Mouse (Mus musculus) bone marrow, adult 2 months (tissue): Measurements from ENCODE around the gene Caprin1. TPM values are rescaled to one million over a fixed set of nuclear protein-coding genes. Genes with fewer than 3 reads are reported as not detected.

Source experiments
- H3K27ac ChIP-seq: fragments of 200-500 bp; 2 replicates; pipeline ENCODE4 v1.5.1; 2012; ENCODE audit warnings: low read depth, mild to moderate bottlenecking, control low read depth, inconsistent platforms, low read length; ENCODE audit not compliant: control insufficient read depth, poor library complexity, insufficient read depth
- H3K4me1 ChIP-seq: fragments of 200-500 bp; 2 replicates; pipeline ENCODE4 v1.6.1; 2011; ENCODE audit warnings: low read length; ENCODE audit not compliant: control insufficient read depth, insufficient read depth
- H3K4me3 ChIP-seq: fragments of 200-500 bp; replicated peaks from 2 replicates; pipeline ENCODE3; 2011; ENCODE audit warnings: mild to moderate bottlenecking, low read depth, low read length, control low read depth; ENCODE audit not compliant: control insufficient read depth
- CTCF ChIP-seq: fragments of 200-500 bp; IDR thresholded peaks from 2 replicates; pipeline ENCODE4 v1.5.1; 2011; ENCODE audit warnings: low read length, control low read depth; ENCODE audit not compliant: control insufficient read depth, insufficient read depth
- POLR2A ChIP-seq: fragments of 200-500 bp; IDR thresholded peaks from 2 replicates; pipeline ENCODE4 v1.6.1; 2011; ENCODE audit warnings: low read depth, mild to moderate bottlenecking, control low read depth, low read length, borderline replicate concordance; ENCODE audit not compliant: control insufficient read depth
- WGBS: fragments of 180-500 bp; shearing (Covaris S2); methylation state at CpG from one replicate; pipeline ENCODE4 v1.1.7; 2018; 5-methylcytosine and 5-hydroxymethylcytosine counted together
- polyA plus RNA-seq: library from polyadenylated mRNA; stranded (reverse); fragments of >200 nt; gene quantifications from 2 replicates; pipeline ENCODE4 v1.2.4, GENCODE M21; 2011; ENCODE audit warnings: low replicate concordance; ENCODE audit not compliant: missing spikeins, insufficient read depth, insufficient read length

Gene Caprin1
- polyA plus RNA-seq, 1 experiment, result 116 TPM

DNA sequence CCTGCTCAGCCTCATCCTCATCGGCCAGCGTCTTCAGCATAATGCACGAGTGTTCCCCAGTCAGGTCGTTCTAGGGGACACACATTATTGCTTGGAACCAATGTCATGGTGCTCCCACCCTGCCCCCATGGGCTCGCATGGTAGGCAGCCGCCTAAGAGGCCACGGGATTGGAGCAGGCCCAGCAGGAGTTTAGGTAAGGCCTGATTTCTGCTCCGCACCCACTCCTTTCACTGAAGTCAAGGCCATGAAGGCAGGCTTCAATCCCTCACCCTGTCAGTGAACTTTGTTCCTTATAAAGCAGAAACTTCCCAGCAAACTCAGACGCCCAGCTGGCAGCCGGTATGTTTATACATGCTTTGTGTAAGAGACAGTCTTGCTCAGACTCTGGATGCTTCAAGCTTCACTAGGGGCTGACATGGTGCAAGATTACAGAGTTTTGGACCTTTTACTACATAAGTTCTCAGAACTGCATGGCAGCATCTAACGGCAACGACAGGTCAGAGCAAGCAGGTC is 69.4 kb downstream of the Caprin1 start:
- Histone ChIP-seq H3K27ac (no peak overlapping the region), H3K4me1 (no peaks in the 10 kb centered on the region), H3K4me3 (no peak overlapping the region)
- WGBS, result 90% methylated on average over 12 of the region's 12 CpGs
- TF ChIP-seq POLR2A, result no peak
- TF ChIP-seq CTCF, result no peak

DNA sequence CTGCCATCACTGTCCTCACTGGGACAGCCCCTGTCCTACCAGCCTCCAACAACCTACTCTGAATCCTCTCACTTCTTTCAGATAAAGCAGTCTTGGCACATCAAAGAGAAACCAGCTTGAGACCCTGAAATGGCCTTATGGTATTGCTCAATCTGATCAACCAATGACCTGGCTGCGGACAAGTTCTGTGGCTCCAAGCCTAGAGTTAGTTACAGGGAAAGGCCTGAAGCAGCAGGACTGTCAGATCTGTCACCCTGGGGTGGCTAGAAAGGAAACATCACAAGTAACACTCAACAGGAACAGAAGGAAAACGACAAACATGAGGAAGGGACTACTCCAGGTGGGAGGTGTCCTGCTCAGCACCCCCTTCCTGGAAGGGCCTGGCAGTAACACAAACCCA is 72.9 kb downstream of the Caprin1 start:
- TF ChIP-seq CTCF (no peak), POLR2A (no peak)
- WGBS, result 74% methylated on average over 2 of the region's 2 CpGs
- no peak overlapping the region for H3K27ac ChIP-seq
- no peak overlapping the region for H3K4me3 ChIP-seq
- H3K4me1 ChIP-seq, result no peaks in the 10 kb centered on the region

DNA sequence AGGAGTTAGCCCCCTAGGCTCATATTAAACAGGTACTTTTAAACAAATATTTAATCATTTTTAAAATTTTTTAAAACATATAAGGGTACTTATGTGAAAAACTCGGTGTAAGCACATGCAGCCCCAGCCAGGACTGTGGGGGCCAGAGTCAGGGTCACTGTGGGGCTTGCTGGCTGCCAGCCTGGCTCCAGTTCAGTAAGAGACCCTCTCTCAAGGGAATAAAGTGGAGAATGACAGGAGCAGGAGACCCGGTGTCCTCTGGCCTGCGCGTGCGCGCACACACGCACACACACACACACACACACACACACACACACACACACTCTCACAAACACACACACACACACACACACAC is 78.2 kb downstream of the Caprin1 start:
- Histone ChIP-seq H3K4me3 (no peak overlapping the region), H3K27ac (no peak overlapping the region), H3K4me1 (no peaks in the 10 kb centered on the region)
- WGBS, result 81% methylated on average over 7 of the region's 7 CpGs
- TF ChIP-seq POLR2A (no peak), CTCF (no peak)

DNA sequence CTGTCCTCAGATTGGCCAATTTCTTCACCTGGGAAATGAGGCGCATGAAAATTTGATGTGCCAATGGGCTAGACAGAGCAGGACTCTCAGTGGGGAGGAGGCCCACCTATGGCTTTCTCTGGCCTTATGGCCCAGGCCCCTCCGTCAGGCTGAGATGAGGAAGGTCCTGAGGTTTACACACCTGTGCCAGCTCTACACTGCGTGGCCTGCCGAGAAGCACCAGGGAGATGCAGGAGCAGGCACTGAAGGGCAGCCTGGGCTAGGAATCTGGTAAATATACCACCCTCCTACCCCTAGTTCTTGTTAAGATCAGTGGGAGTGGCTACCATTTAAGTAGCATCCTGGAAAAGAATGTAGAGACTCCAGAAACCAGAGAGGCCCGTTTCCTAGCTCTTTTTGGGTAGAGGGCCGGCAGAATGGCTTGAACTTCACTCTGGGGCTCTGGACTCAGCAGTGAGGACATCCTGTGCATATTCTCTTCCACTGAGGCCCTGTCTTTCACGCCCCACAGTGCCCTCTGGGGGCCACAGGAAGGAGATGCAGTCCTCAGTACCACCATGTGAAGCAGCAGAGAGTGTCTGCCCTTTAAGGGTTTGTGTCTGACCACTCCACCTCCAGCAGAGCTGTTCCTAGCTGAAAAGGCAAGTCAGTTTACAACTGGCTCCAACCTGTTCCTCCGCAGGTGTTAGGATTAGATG is 78.7 kb downstream of the Caprin1 start:
- WGBS, result 63% methylated on average over 8 of the region's 8 CpGs
- peak; percentile 95 for TF ChIP-seq CTCF
- no peak for TF ChIP-seq POLR2A
- H3K4me1 ChIP-seq, result no peaks in the 10 kb centered on the region
- H3K27ac ChIP-seq, result no peak overlapping the region
- no peak overlapping the region for H3K4me3 ChIP-seq

DNA sequence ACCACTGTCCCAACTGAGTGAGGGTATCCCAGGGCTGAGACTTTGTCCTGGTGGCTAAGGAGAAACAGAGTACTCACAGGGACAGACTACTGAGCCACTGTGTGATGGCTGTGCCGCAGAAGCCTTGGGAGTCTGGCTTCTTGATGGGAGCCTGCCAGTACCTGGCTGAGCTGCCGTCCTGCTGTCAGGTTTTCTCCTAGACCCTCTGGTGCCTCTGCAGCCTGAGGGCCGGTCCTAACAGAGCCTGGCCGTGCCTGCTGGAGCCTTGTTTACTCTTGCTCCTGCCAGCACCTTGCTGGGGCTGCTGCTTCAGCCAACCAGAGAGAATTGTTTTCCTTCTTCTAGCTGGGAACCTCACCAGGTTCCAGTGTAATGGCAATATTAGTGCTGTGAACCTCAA is 83.0 kb downstream of the Caprin1 start:
- no peak for TF ChIP-seq POLR2A
- no peak for TF ChIP-seq CTCF
- WGBS, result 83% methylated on average over 4 of the region's 4 CpGs
- Histone ChIP-seq H3K4me1 (no peaks in the 10 kb centered on the region), H3K27ac (no peak overlapping the region), H3K4me3 (no peak overlapping the region)

DNA sequence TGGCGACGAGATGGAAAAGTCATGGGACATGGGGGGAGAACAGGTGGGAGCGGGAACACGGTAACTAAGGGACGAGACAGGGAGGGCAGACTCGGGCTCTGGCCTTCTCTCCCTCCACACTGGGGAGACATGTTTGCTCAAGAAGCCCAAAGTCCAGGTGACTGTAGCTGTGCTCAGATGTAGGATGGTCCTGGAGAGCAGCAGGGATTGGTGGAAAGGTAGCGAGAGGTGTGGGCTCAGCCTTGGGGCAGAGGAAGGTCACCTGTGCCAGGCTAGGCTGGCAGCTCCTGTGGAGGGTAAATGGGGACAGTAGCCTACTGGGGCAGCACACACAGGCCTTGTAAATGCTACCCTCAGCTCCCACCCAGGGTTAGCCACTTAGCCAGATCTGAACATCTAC is 83.6 kb downstream of the Caprin1 start:
- WGBS, result 92% methylated on average over 7 of the region's 7 CpGs
- H3K4me3 ChIP-seq, result no peak overlapping the region
- no peak overlapping the region for H3K27ac ChIP-seq
- H3K4me1 ChIP-seq, result no peaks in the 10 kb centered on the region
- no peak for TF ChIP-seq POLR2A
- no peak for TF ChIP-seq CTCF

Other genes starting within 250 kb of the Caprin1 start
- 0.84 and 4.2 TPM in 2 replicates for gene Abtb2, start 231.3 kb downstream of the Caprin1 start, polyA plus RNA-seq
- 13.2 and 22.8 TPM in 2 replicates for gene Nat10, start 36.4 kb downstream of the Caprin1 start, polyA plus RNA-seq
- gene Lmo2, start 160.3 kb upstream of the Caprin1 start, polyA plus RNA-seq, result 110 and 144 TPM in 2 replicates
- gene Fbxo3, start 230.1 kb upstream of the Caprin1 start, polyA plus RNA-seq, result 26.1 and 29.1 TPM in 2 replicates
- 3.2 and 8.3 TPM in 2 replicates for gene 4931422A03Rik, start 230.7 kb upstream of the Caprin1 start, polyA plus RNA-seq